Mouse (Mus musculus) liver, embryonic 16.5 days (tissue): ENCODE measurements around the gene Tyms. TPM values are rescaled to one million over a fixed set of nuclear protein-coding genes. Genes with fewer than 3 reads are reported as not detected.

ENCODE experiments used
- ATAC-seq: fragments of 200-750 bp; cut with Nextera tagmentation; 2 replicates; pipeline ENCODE4 v1.8.0; 2017; ENCODE audit warnings: low read depth, mild to moderate bottlenecking, moderate number of reproducible peaks, moderate library complexity
- H3K27ac ChIP-seq: fragments of 300-500 bp; sonication (generic); 2 replicates; pipeline ENCODE4 v1.5.1; 2014; ENCODE audit warnings: mild to moderate bottlenecking, low read length
- H3K27me3 ChIP-seq: fragments of 300-500 bp; sonication (generic); 2 replicates; pipeline ENCODE4 v1.6.1; 2014; ENCODE audit warnings: low read depth, low read length, mixed read lengths; ENCODE audit not compliant: control insufficient read depth, insufficient read depth
- H3K36me3 ChIP-seq: fragments of 300-500 bp; sonication (generic); 2 replicates; pipeline ENCODE4 v1.6.1; 2014; ENCODE audit warnings: mild to moderate bottlenecking; ENCODE audit not compliant: control insufficient read depth, insufficient read depth
- H3K4me1 ChIP-seq: fragments of 300-500 bp; sonication (generic); 2 replicates; pipeline ENCODE4 v1.6.1; 2014; ENCODE audit warnings: low read depth, low read length, mixed read lengths; ENCODE audit not compliant: control insufficient read depth
- H3K4me2 ChIP-seq: fragments of 300-500 bp; sonication (generic); 2 replicates; pipeline ENCODE4 v1.6.1; 2014; ENCODE audit warnings: low read depth, low read length, mixed read lengths
- H3K4me3 ChIP-seq: fragments of 300-500 bp; sonication (generic); 2 replicates; pipeline ENCODE4 v1.5.1; 2014; ENCODE audit warnings: low read depth, mild to moderate bottlenecking, low read length
- H3K9ac ChIP-seq: fragments of 300-500 bp; sonication (generic); 2 replicates; pipeline ENCODE4 v1.6.1; 2014; ENCODE audit warnings: low read depth, low read length
- H3K9me3 ChIP-seq: fragments of 300-500 bp; sonication (generic); replicated peaks from 2 replicates; pipeline ENCODE4 v1.6.1; 2016; ENCODE audit warnings: low read length; ENCODE audit not compliant: control insufficient read depth
- WGBS: fragments of 180-500 bp; shearing (Covaris S2); extraction: QIAGEN DNeasy Blood & Tissue Kit; methylation state at CpG from one replicate; pipeline ENCODE4 v1.1.7; 2014; ENCODE audit not compliant: insufficient replicate concordance; 5-methylcytosine and 5-hydroxymethylcytosine counted together
- polyA plus RNA-seq: library from polyadenylated mRNA; unstranded; fragments of >200 nt; fragmentation: Nextera tagmentation; extraction: Ambion mirVana; gene quantifications from 2 replicates; pipeline ENCODE4 v1.2.1, GENCODE M21; 2015

Gene Tyms
- 174 and 200 TPM in 2 replicates for polyA plus RNA-seq

GRCm38 (mm10) chr5:30072825-30073821, at the start of gene Tyms:
TSS of gene Tyms (minus strand) at chr5:30073617.
- WGBS = under 1% methylated on average over 45 of the region's 45 CpGs
- H3K36me3 ChIP-seq = peaks cover 26% of the 10 kb centered on the region
- H3K9ac ChIP-seq = peak within 1 kb of the TSS; percentile 89
- peak within 1 kb of the TSS; percentile 91 for H3K4me3 ChIP-seq
- no peaks in the 10 kb centered on the region for H3K9me3 ChIP-seq
- peak within 1 kb of the TSS; percentile 72 for H3K4me2 ChIP-seq
- peak within 1 kb of the TSS; percentile 81 for H3K27ac ChIP-seq
- H3K4me1 ChIP-seq = peaks cover 7% of the 10 kb centered on the region
- ATAC-seq = peak; percentile 88
- no peaks in the 10 kb centered on the region for H3K27me3 ChIP-seq

- no peaks in the 10 kb centered on the region for H3K4me1 ChIP-seq
- no peak overlapping the region for H3K4me3 ChIP-seq
- H3K27me3 ChIP-seq = no peaks in the 10 kb centered on the region
- peaks cover 57% of the 10 kb centered on the region for H3K36me3 ChIP-seq
- WGBS = 87% methylated on average over 6 of the region's 6 CpGs
- no peaks in the 10 kb centered on the region for H3K9me3 ChIP-seq
- no peak overlapping the region for H3K9ac ChIP-seq
- H3K4me2 ChIP-seq = no peak overlapping the region
- no peak overlapping the region for H3K27ac ChIP-seq
- ATAC-seq = no peak
These were observed 49.1 kb upstream of the Tyms start for GRCm38 (mm10) chr5:30122481-30122880.

- H3K4me3 ChIP-seq = no peak overlapping the region
- 77% methylated on average over 7 of the region's 7 CpGs for WGBS
- H3K4me2 ChIP-seq = no peak overlapping the region
- H3K27me3 ChIP-seq = peaks cover 4% of the 10 kb centered on the region; the same call in 1 of the 2 replicates
- no peak for ATAC-seq
- H3K27ac ChIP-seq = no peak overlapping the region
- H3K9ac ChIP-seq = no peak overlapping the region
- H3K9me3 ChIP-seq = no peaks in the 10 kb centered on the region
- H3K4me1 ChIP-seq = no peaks in the 10 kb centered on the region
- H3K36me3 ChIP-seq = peaks cover 46% of the 10 kb centered on the region
These were observed 46.7 kb upstream of the Tyms start for GRCm38 (mm10) chr5:30120106-30120505.

GRCm38 (mm10) chr5:30119163-30119562, 45.7 kb upstream of the Tyms start:
- H3K36me3 ChIP-seq = peaks cover 39% of the 10 kb centered on the region
- peaks cover 13% of the 10 kb centered on the region for H3K27me3 ChIP-seq
- H3K27ac ChIP-seq = no peak overlapping the region
- no peak overlapping the region for H3K9ac ChIP-seq
- H3K4me1 ChIP-seq = peaks cover 4% of the 10 kb centered on the region
- no peak overlapping the region for H3K4me2 ChIP-seq
- no peak overlapping the region for H3K4me3 ChIP-seq
- WGBS = 84% methylated on average over 6 of the region's 6 CpGs
- no peaks in the 10 kb centered on the region for H3K9me3 ChIP-seq
- ATAC-seq = no peak

GRCm38 (mm10) chr5:30118018-30118417, 44.6 kb upstream of the Tyms start:
- Histone ChIP-seq H3K27ac (no peak overlapping the region), H3K27me3 (peaks cover 25% of the 10 kb centered on the region), H3K4me2 (no peak overlapping the region), H3K4me1 (peaks cover 4% of the 10 kb centered on the region), H3K9ac (no peak overlapping the region), H3K4me3 (no peak overlapping the region), H3K9me3 (no peaks in the 10 kb centered on the region), H3K36me3 (peaks cover 30% of the 10 kb centered on the region)
- 77% methylated on average over 1 of the region's 1 CpGs for WGBS
- ATAC-seq = no peak

GRCm38 (mm10) chr5:30115718-30116117, 42.3 kb upstream of the Tyms start:
- Histone ChIP-seq H3K27me3 (peaks cover 41% of the 10 kb centered on the region), H3K27ac (no peak overlapping the region), H3K4me3 (no peak overlapping the region), H3K9ac (no peak overlapping the region), H3K36me3 (peaks cover 9% of the 10 kb centered on the region), H3K4me1 (peaks cover 10% of the 10 kb centered on the region), H3K9me3 (no peaks in the 10 kb centered on the region), H3K4me2 (no peak overlapping the region)
- ATAC-seq = no peak
- 37% methylated on average over 10 of the region's 10 CpGs for WGBS

GRCm38 (mm10) chr5:30114761-30115140, 41.3 kb upstream of the Tyms start:
- ATAC-seq = no peak
- peak overlapping the region; percentile 52 for H3K4me3 ChIP-seq
- H3K4me1 ChIP-seq = peaks cover 13% of the 10 kb centered on the region
- H3K9me3 ChIP-seq = no peaks in the 10 kb centered on the region
- no peak overlapping the region for H3K9ac ChIP-seq
- 1% methylated on average over 28 of the region's 28 CpGs for WGBS
- peaks cover 8% of the 10 kb centered on the region for H3K36me3 ChIP-seq
- no peak overlapping the region for H3K27ac ChIP-seq
- H3K27me3 ChIP-seq = peaks cover 51% of the 10 kb centered on the region
- H3K4me2 ChIP-seq = peak overlapping the region; percentile 70

- peak; percentile 48; the same call in 1 of the 2 replicates for ATAC-seq
- Histone ChIP-seq H3K36me3 (peaks cover 3% of the 10 kb centered on the region), H3K9me3 (no peaks in the 10 kb centered on the region), H3K4me3 (peak overlapping the region; percentile 52), H3K27me3 (peaks cover 55% of the 10 kb centered on the region), H3K9ac (no peak overlapping the region), H3K4me2 (peak overlapping the region; percentile 70), H3K27ac (no peak overlapping the region), H3K4me1 (peaks cover 13% of the 10 kb centered on the region)
- 1% methylated on average over 94 of the region's 103 CpGs for WGBS
These were observed 40.7 kb upstream of the Tyms start for GRCm38 (mm10) chr5:30113881-30114760.
